Mouse (Mus musculus) urinary bladder, adult 18-20 months (tissue): ENCODE measurements around the gene Gcsam.

Experiments
- DNase-seq, 2 experiments: peaks; one replicate each; pipeline ENCODE4 v3.0.0; 2022; ENCODE audit warnings: low spot score in 2 of 2, mixed read lengths in 2 of 2

Gcsam gene

GRCm38 (mm10) chr16:45610267-45610666 lies at the start of gene Gcsam:
Gene Gcsam (plus strand): TSS chr16:45610380.
- DNase-seq, result no peak

- DNase-seq, result no peak
Observed at GRCm38 (mm10) chr16:45561747-45562146, 48.4 kb upstream of the Gcsam start.

GRCm38 (mm10) chr16:45572307-45572706 lies 37.9 kb upstream of the Gcsam start:
- no peak for DNase-seq

- DNase-seq, result no peak
Observed at GRCm38 (mm10) chr16:45579883-45580282, 30.3 kb upstream of the Gcsam start.

- no peak for DNase-seq
Observed at GRCm38 (mm10) chr16:45582512-45582911, 27.7 kb upstream of the Gcsam start.

GRCm38 (mm10) chr16:45593656-45594055 lies 16.5 kb upstream of the Gcsam start:
- no peak for DNase-seq

- DNase-seq, result no peak
Observed at GRCm38 (mm10) chr16:45595494-45595893, 14.7 kb upstream of the Gcsam start.

- no peak for DNase-seq
Observed at GRCm38 (mm10) chr16:45608481-45608954, 1.7 kb upstream of the Gcsam start.

GRCm38 (mm10) chr16:45609300-45609699 lies 880 bp upstream of the Gcsam start:
- DNase-seq, result peak in 1 of 2 experiments; percentile 9

- no peak for DNase-seq
Observed at GRCm38 (mm10) chr16:45613247-45613646, 3.1 kb downstream of the Gcsam start.

GRCm38 (mm10) chr16:45615944-45616343 lies 5.8 kb downstream of the Gcsam start:
- no peak for DNase-seq

GRCm38 (mm10) chr16:45619751-45620375 lies 9.7 kb downstream of the Gcsam start:
- no peak for DNase-seq

- DNase-seq, result no peak
Observed at GRCm38 (mm10) chr16:45623230-45623629, 13.1 kb downstream of the Gcsam start.

GRCm38 (mm10) chr16:45624791-45625190 lies 14.6 kb downstream of the Gcsam start:
- DNase-seq, result no peak

GRCm38 (mm10) chr16:45625342-45625741 lies 15.2 kb downstream of the Gcsam start:
- no peak for DNase-seq

GRCm38 (mm10) chr16:45629497-45630105 lies 19.4 kb downstream of the Gcsam start:
- DNase-seq, result no peak

- DNase-seq, result no peak
Observed at GRCm38 (mm10) chr16:45630347-45630960, 20.3 kb downstream of the Gcsam start.

GRCm38 (mm10) chr16:45632420-45632819 lies 22.2 kb downstream of the Gcsam start:
- no peak for DNase-seq

GRCm38 (mm10) chr16:45635826-45636225 lies 25.6 kb downstream of the Gcsam start:
- DNase-seq, result no peak

- DNase-seq, result no peak
Observed at GRCm38 (mm10) chr16:45640070-45640762, 30.0 kb downstream of the Gcsam start.

- no peak for DNase-seq
Observed at GRCm38 (mm10) chr16:45641301-45641700, 31.1 kb downstream of the Gcsam start.

- DNase-seq, result no peak
Observed at GRCm38 (mm10) chr16:45643944-45644343, 33.8 kb downstream of the Gcsam start.
